Mouse (Mus musculus) stomach, postnatal 0 days (tissue): Measurements from ENCODE around the gene Gpr108. TPM values are rescaled to one million over a fixed set of nuclear protein-coding genes. Genes with fewer than 3 reads are reported as not detected.
A peak's percentile ranks its signal among the peaks of the same experiment; 100 is the strongest.

Experiments used
- ATAC-seq: fragments of 200-750 bp; cut with Nextera tagmentation; 2 replicates; pipeline ENCODE4 v1.8.0; 2017; ENCODE audit not compliant: low FRiP score, low TSS enrichment
- DNase-seq: peaks from one replicate; pipeline ENCODE4 v3.0.0-alpha.2; 2016; ENCODE audit warnings: low spot score
- H3K27ac ChIP-seq: fragments of 300-500 bp; sonication (generic); replicated peaks from 2 replicates; pipeline ENCODE4 v1.5.1; 2014; ENCODE audit warnings: mild to moderate bottlenecking, control low read depth
- H3K27me3 ChIP-seq: fragments of 300-500 bp; sonication (generic); 2 replicates; pipeline ENCODE4 v1.6.1; 2014; ENCODE audit warnings: low read length; ENCODE audit not compliant: control insufficient read depth, insufficient read depth
- H3K36me3 ChIP-seq: fragments of 300-500 bp; sonication (generic); 2 replicates; pipeline ENCODE4 v1.6.1; 2014; ENCODE audit warnings: low read length, mixed read lengths; ENCODE audit not compliant: control insufficient read depth, insufficient read depth
- H3K4me1 ChIP-seq: fragments of 300-500 bp; sonication (generic); replicated peaks from 2 replicates; pipeline ENCODE4 v1.6.1; 2014; ENCODE audit warnings: antibody characterized with exemption; ENCODE audit not compliant: control insufficient read depth, insufficient read depth
- H3K4me2 ChIP-seq: fragments of 300-500 bp; sonication (generic); replicated peaks from 2 replicates; pipeline ENCODE4 v1.6.1; 2014; ENCODE audit warnings: low read depth, mild to moderate bottlenecking, control low read depth, moderate library complexity
- H3K4me3 ChIP-seq: fragments of 300-500 bp; sonication (generic); 2 replicates; pipeline ENCODE4 v1.5.1; 2014; ENCODE audit warnings: low read depth, low read length, control low read depth
- H3K9ac ChIP-seq: fragments of 300-500 bp; sonication (generic); 2 replicates; pipeline ENCODE4 v1.6.1; 2014; ENCODE audit warnings: mild to moderate bottlenecking, low read length, control low read depth, mixed read lengths
- H3K9me3 ChIP-seq: fragments of 300-500 bp; sonication (generic); 2 replicates; pipeline ENCODE4 v1.6.1; 2016; ENCODE audit warnings: low read length; ENCODE audit not compliant: control insufficient read depth
- CTCF ChIP-seq: IDR thresholded peaks from 2 replicates; pipeline ENCODE4 v1.5.1; 2016; ENCODE audit warnings: antibody characterized with exemption, low read depth, mild to moderate bottlenecking, moderate library complexity
- EP300 ChIP-seq: optimal IDR thresholded peaks from 2 replicates; pipeline ENCODE3; 2016; ENCODE audit warnings: antibody characterized with exemption
- WGBS: fragments of 180-500 bp; shearing (Covaris S2); extraction: QIAGEN DNeasy Blood & Tissue Kit; methylation state at CpG from one replicate; pipeline ENCODE4 v1.1.7; 2014; 5-methylcytosine and 5-hydroxymethylcytosine counted together
- polyA plus RNA-seq: library from polyadenylated mRNA; unstranded; fragments of >200 nt; fragmentation: Nextera tagmentation; extraction: Ambion mirVana; gene quantifications from 2 replicates; pipeline ENCODE4 v1.2.1, GENCODE M21; 2015

Gpr108 gene
- polyA plus RNA-seq, 1 experiment from 2014 or later = 48.0 TPM

DNA sequence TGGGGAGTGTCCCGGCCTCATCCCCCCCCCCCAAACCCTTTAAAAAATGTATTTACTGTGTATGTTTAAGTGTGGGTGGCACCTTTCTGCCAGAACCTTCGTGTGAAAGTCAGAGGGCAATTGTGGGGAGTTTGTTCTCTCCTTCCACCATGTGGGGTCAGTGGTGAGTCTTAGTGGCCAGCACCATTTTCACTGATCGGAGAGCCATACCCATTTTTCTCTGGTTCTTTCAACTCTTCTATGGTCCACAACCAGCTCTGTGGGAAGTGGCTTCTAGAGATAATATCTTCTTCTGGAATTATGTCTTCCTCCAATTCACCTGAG is 28.4 kb downstream of the Gpr108 start:
- 15% methylated on average over 3 of the region's 3 CpGs for WGBS
- TF ChIP-seq CTCF (peak; percentile 74), EP300 (no peak)
- H3K9ac ChIP-seq = no peak overlapping the region
- no peak for ATAC-seq
- H3K4me1 ChIP-seq = no peaks in the 10 kb centered on the region
- no peaks in the 10 kb centered on the region for H3K27me3 ChIP-seq
- DNase-seq = no peak
- no peak overlapping the region for H3K4me2 ChIP-seq
- H3K27ac ChIP-seq = no peak overlapping the region
- H3K9me3 ChIP-seq = no peaks in the 10 kb centered on the region
- H3K36me3 ChIP-seq = no peaks in the 10 kb centered on the region
- no peak overlapping the region for H3K4me3 ChIP-seq

DNA sequence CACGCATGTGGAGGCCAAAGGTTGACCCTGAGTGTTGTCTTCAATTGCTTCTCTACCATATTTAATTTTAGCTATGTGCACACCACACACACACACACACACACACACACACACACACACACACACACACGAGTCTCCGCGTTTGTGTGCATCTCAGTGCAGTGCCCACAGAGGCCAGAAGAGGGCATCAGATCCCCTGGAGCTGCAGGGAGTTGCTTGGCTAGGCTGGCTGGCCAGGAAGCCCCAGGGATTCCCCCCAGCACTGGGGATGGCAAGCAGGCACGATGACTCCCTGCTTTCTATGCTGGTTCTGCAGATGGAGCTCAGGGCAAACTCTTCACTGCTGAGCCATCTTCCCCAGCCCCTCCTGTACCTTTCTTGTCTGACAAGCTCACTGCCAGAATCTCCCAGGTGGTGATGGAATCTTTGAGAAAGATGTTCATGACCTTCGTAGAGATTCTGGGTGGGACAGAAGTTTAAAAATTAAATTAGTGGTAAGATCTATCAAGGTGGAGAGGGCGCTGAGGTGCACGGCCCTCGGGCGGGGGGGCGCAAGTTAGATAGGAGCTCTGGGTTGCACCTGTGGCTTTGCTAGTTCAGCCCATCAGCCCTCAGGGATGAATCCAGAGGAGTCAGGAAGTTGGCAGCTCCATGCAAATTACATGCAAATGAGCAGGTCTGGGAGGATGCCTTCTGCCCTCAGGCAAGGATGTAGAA is 28.9 kb downstream of the Gpr108 start:
- TF ChIP-seq CTCF = peak; percentile 90
- no peak for TF ChIP-seq EP300
- H3K4me3 ChIP-seq = no peak overlapping the region
- peak; percentile 79 for DNase-seq
- ATAC-seq = peak; percentile 22; the same call in 1 of the 2 replicates
- no peaks in the 10 kb centered on the region for H3K27me3 ChIP-seq
- no peaks in the 10 kb centered on the region for H3K4me1 ChIP-seq
- H3K9me3 ChIP-seq = no peaks in the 10 kb centered on the region
- H3K9ac ChIP-seq = no peak overlapping the region
- no peak overlapping the region for H3K4me2 ChIP-seq
- no peak overlapping the region for H3K27ac ChIP-seq
- H3K36me3 ChIP-seq = no peaks in the 10 kb centered on the region
- 23% methylated on average over 11 of the region's 11 CpGs for WGBS

DNA sequence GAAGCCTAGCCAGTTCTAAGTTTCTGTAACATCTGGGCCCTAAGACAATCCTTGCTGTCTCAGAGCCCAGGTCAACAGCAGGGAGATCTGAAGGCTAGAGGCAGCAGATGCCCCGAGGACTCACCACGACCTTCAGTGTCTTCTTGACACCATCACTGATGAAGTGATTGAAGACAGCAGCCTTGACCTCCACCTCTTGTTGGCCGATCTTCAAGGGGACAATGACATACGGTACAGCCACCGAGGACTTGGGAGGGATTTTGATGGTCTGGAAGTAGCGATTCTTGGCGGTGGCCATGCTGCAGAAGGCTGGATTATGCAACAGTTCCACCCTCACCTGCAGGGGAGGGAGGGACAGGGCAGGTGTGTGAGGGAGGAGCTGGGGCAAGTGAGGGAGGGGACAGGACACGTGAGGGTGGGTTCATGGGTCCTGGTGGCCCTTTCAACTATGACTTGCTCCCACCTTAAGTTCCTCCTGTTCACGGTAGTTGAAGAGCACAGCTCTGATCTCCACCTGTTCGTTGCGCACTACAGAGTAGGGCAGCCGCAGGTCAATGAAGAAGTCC is 29.8 kb downstream of the Gpr108 start:
- TF ChIP-seq EP300 (no peak), CTCF (no peak)
- Histone ChIP-seq H3K27ac (no peak overlapping the region), H3K4me2 (no peak overlapping the region), H3K4me3 (no peak overlapping the region), H3K4me1 (no peaks in the 10 kb centered on the region), H3K9me3 (no peaks in the 10 kb centered on the region), H3K27me3 (no peaks in the 10 kb centered on the region), H3K36me3 (no peaks in the 10 kb centered on the region), H3K9ac (no peak overlapping the region)
- no peak for DNase-seq
- ATAC-seq = no peak
- WGBS = 66% methylated on average over 12 of the region's 12 CpGs

DNA sequence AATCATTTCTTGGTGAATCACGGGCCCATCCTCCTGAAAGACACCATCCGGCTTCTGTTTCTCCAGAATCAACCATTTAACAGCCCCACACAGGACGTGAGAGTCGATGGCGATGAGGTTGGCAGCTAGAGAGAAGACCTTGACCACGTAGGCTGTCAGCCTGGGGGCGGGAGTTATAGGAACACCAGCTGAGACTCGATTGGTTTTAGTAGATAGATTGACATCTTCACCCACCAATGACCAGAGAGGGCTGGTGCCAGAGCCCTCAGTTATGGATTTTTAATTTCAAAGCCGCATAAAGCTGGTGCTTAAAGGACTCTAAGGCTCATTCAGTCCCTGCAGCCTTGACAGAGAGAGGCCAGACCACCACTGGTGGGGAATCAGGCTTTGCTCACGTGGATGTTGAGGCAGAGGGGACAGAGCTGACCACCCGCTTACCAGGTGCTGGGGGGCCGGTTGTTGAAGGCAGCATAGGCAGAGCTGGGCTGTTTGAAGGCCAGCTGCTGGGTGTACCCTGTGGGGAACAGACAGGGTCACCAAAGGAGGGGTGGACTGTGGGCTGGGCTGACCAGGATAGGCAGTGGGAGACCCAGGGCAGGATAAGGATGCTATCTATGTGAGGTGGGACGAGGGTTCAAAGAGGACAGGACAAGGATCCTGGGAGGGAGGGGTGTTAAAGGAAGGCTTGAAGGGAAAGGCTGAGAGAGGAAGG is 33.4 kb downstream of the Gpr108 start:
- 0 out of 2 replicates have a peak, but pooled peaks have one; percentile 49 for ATAC-seq
- Histone ChIP-seq H3K4me3 (no peak overlapping the region), H3K27ac (no peak overlapping the region), H3K9ac (no peak overlapping the region), H3K27me3 (no peaks in the 10 kb centered on the region), H3K9me3 (no peaks in the 10 kb centered on the region), H3K4me1 (no peaks in the 10 kb centered on the region), H3K36me3 (no peaks in the 10 kb centered on the region), H3K4me2 (no peak overlapping the region)
- 38% methylated on average over 13 of the region's 13 CpGs for WGBS
- no peak for DNase-seq
- TF ChIP-seq EP300 (no peak), CTCF (no peak)

DNA sequence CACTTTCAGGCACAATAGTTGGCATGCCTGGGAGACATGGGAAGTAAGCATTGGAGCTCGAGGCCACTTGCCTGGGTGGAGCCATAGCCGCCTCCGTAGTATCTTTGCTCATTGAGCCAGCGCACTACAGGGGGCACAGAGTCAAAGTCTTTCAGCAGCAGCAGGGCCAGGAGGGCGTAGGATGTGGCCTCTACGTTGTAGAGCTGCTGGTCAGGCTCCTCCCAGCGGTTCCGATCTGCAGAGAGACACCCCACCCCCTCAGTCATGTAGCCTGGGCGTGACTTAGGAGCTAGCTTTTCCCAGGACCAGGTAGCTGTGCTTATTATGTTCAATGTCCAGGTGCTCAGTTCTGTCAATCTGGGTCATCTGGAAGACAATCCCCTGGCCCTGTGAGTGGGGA is 36.7 kb downstream of the Gpr108 start:
- Histone ChIP-seq H3K4me2 (no peak overlapping the region), H3K27me3 (no peaks in the 10 kb centered on the region), H3K9me3 (no peaks in the 10 kb centered on the region), H3K36me3 (no peaks in the 10 kb centered on the region), H3K4me3 (no peak overlapping the region), H3K9ac (no peak overlapping the region), H3K27ac (no peak overlapping the region), H3K4me1 (no peaks in the 10 kb centered on the region)
- ATAC-seq (no peak), DNase-seq (no peak)
- WGBS = 51% methylated on average over 9 of the region's 9 CpGs
- TF ChIP-seq CTCF (no peak), EP300 (no peak)

DNA sequence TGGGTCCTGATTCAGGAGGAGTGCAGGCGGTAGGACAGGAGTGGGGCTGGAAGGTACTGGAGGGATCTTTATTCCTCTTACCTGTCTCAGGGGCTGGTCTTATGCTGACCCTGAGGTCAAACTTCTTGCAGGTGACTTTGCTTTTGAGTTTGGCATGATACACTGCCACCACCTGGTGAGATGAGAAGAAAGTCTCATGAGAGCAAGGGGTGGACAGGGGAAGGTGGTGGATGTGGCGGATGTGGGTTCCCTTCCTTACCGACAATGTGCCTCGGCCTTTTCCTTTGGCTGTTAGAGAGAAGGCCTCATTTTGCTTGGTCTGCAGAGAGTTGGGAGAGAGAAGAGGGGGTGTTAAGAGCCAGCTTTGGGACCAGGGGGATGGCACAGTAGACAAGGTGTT is 38.9 kb downstream of the Gpr108 start:
- WGBS = 66% methylated on average over 4 of the region's 4 CpGs
- H3K9ac ChIP-seq = no peak overlapping the region
- ATAC-seq (no peak), DNase-seq (no peak)
- no peaks in the 10 kb centered on the region for H3K27me3 ChIP-seq
- H3K36me3 ChIP-seq = no peaks in the 10 kb centered on the region
- no peaks in the 10 kb centered on the region for H3K4me1 ChIP-seq
- H3K9me3 ChIP-seq = no peaks in the 10 kb centered on the region
- TF ChIP-seq EP300 (no peak), CTCF (peak; percentile 45)
- no peak overlapping the region for H3K27ac ChIP-seq
- no peak overlapping the region for H3K4me2 ChIP-seq
- H3K4me3 ChIP-seq = no peak overlapping the region
